Mouse (Mus musculus) neural tube, postnatal 0 days (tissue): Measurements from ENCODE around the gene Abhd4. TPM values are rescaled to one million over a fixed set of nuclear protein-coding genes. Genes with fewer than 3 reads are reported as not detected.

ENCODE experiments used
- polyA plus RNA-seq: library from polyadenylated mRNA; unstranded; fragments of >200 nt; fragmentation: Nextera tagmentation; extraction: Ambion mirVana; gene quantifications from 2 replicates; pipeline ENCODE4 v1.2.1, GENCODE M21; 2015

Gene Abhd4
- 85.2 and 91.3 TPM in 2 replicates for polyA plus RNA-seq

GRCm38 (mm10) chr14:54253741-54254291 is at the start of gene Abhd4, which contains the start of gene Dad1:
Gene Abhd4, plus strand, starts transcription at chr14:54254188.
Gene Dad1, minus strand, starts transcription at chr14:54254104.

DNA sequence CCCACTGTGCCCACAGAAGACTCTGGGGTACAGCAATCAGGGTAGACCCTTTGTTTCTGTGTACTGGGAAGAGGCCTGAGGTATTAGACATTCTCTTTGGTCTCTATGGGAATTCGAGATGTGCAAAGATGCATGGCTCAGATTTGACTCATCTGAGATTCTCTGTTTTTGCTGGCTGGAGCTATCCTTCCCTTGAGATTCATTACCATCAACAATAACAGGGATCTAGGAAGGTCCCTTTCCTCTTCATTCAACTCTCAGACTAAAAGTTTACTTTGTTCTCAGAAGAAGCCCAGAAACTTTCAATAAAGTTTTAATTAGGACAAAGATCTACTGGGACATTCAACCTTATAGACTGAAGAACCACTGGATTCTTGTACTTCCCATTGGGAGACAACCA is 30.9 kb downstream of the Abhd4 start, which contains the start of gene Olfr49:
Gene Olfr49, minus strand, starts transcription at position 101 of the 400 bp plus-strand sequence.

Other genes starting within 250 kb of the Abhd4 start
- 475 and 489 TPM in 2 replicates for gene Dad1, start 84 bp upstream of the Abhd4 start, polyA plus RNA-seq
- not detected in 2 replicates for gene Olfr49, start 30.8 kb downstream of the Abhd4 start, polyA plus RNA-seq
- 75.3 and 75.9 TPM in 2 replicates for gene Oxa1l, start 106.6 kb downstream of the Abhd4 start, polyA plus RNA-seq
- gene Slc7a7, start 163.6 kb downstream of the Abhd4 start, polyA plus RNA-seq: 4.7 and 5.0 TPM in 2 replicates
- gene Mrpl52, start 172.7 kb downstream of the Abhd4 start, polyA plus RNA-seq: 297 and 329 TPM in 2 replicates
- 56.7 and 58.8 TPM in 2 replicates for gene Mmp14, start 177.4 kb downstream of the Abhd4 start, polyA plus RNA-seq
- 40.6 and 41.8 TPM in 2 replicates for gene Lrp10, start 209.9 kb downstream of the Abhd4 start, polyA plus RNA-seq
- gene Rem2, start 221.9 kb downstream of the Abhd4 start, polyA plus RNA-seq: 23.2 and 23.7 TPM in 2 replicates